Mouse (Mus musculus) thymus, postnatal 0 days (tissue): Measurements from ENCODE around the gene Ubqln4. TPM values are rescaled to one million over a fixed set of nuclear protein-coding genes. Genes with fewer than 3 reads are reported as not detected.

Experiments
- DNase-seq: peaks from one replicate; pipeline ENCODE4 v3.0.0-alpha.2; 2015; ENCODE audit warnings: low spot score
- polyA plus RNA-seq: library from polyadenylated mRNA; unstranded; fragments of >200 nt; fragmentation: Nextera tagmentation; extraction: Ambion mirVana; gene quantifications from 2 replicates; pipeline ENCODE4 v1.2.1, GENCODE M21; 2015

Gene Ubqln4
- 14.6 and 16.2 TPM in 2 replicates for polyA plus RNA-seq

DNA sequence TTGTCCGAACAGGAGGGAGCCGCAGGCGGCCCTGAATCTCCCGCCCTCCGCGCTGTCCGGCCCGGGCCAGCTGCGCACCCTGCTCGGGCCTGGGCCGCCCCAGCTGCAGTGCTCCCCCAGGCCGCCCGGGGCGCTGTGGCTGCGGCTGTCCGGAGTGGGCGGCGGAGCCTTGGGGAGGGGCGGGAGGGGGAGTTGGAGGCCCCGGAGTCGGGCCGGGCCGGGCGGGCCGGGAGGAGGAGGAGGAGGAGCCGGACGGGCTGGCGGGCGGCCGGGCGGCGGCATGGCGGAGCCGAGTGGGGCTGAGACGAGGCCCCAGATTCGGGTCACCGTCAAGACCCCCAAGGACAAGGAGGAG is at the start of gene Ubqln4:
Ubqln4 (plus strand) TSS at position 234 of the 355 bp plus-strand sequence.
- peak; percentile 82 for DNase-seq

GRCm38 (mm10) chr3:88503881-88504746 is 49.4 kb upstream of the Ubqln4 start:
- DNase-seq, result no peak

DNA sequence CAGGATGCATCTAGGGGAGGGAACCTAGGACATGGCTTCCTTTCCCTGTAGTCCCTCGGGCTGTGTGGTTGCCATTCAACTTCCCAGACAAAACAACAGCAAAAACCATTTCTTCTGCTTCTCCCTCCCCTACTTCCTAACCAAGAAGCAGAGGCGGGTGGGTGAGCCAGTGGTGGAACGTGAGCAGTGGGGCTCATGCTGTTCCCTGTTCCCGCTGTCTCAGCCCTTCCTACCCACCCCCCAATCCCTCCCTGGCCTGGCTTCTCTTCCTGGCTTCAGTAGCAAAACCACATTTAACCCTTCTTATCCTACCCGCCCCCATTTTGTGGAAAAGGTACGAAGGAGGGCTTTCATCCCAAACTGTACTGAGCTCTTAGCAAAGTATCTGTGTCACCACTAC is 48.5 kb upstream of the Ubqln4 start:
- no peak for DNase-seq

DNA sequence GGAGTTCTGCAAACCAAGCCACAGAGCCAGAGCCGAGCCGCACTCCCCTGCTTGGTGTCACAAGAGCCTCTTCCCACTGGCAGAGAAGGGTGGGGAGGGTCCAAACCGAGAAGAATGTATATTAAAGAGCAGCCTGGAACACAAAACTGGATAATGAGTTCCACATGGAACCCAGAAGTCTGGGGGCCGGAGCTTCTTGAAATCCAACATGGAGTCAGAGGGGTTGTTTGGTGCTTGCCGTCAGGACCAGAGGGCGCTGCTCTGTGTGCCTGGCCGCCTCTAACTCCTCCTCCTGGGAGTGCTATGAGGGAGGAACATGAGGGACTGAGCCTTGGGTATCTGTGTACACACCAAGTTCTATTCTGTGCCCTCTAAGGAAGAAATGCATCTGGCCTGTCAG is 47.8 kb upstream of the Ubqln4 start:
- DNase-seq, result no peak

- DNase-seq, result peak; percentile 69
These were observed 44.3 kb upstream of the Ubqln4 start for GRCm38 (mm10) chr3:88509250-88509649.

DNA sequence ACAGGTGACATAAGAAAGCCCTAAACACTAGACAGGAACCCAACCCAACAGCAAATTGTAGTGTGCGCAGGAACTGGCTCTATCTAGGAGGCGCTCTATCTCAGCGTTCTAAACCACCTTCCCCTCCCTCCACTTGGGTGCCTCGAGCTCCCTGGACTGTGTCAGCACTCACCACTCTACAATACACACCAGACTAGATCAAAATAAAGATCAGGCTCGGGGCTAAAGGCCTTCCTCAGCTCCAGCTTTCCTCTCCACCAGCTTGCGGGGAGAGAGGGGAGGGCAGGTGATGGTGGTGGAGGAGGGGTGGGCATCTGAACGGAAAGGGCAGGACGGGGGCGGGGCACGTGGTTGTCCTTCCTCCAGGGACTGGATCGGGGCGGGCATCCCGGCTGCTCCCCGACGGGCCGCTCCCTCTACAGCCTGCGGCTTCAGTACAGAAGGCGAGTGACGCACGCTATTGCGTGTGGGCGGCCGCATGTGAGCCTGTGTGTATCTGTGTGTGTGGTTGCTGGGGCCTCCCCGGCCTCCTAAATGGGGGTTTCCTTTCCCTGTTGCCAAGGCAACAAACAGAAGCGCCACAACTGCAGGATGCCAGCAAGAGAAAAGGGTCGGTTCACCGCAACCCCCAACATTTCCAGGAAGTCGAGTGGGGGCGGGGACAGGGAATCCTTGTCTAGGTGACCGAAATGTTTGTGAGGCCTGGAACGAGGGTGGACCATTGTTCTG is 43.7 kb upstream of the Ubqln4 start, which contains the start of gene Lmna:
Lmna (minus strand) TSS at position 265 of the 729 bp plus-strand sequence.
- peak; percentile 98 for DNase-seq

DNA sequence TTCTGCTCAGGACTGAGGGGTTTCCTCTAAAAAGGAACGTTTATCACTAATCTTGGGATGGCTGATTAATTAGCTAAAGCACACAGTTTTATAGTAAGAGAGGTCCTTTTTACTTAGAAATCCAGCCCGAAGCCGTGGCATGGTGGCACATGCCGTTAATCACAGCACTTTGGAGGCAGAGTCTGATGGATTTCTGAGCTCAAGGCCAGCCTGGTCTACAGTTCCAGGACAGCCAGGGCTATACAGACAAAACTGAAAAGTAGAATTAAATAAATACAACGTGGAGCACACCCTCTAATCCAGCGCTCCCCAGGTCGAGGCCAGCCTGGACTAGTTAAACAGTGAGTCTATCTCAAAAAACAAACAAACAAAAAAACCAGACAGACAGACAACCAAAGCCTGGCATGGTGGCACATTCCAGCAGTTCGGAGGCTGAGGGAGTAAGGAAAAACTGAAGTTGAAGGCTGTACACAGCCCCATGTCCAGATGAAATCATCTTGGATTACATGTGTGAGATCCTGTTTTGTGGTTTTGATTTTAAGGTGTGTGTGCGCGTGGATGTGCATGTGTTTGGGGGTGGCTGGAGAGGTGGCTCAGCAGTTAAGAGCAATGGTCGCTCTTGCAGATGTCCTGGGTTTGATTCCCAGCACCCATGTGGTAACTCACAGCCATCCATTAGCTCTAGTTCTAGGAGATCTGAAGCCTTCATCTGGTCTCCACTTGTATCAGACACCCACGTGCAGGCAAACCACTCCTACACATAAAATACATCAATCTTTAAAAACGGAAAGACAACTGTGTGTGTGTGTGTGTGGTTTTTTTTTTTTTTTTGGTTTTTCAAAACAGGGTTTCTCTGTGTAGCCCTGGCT is 42.9 kb upstream of the Ubqln4 start:
- DNase-seq, result peak; percentile 24

DNA sequence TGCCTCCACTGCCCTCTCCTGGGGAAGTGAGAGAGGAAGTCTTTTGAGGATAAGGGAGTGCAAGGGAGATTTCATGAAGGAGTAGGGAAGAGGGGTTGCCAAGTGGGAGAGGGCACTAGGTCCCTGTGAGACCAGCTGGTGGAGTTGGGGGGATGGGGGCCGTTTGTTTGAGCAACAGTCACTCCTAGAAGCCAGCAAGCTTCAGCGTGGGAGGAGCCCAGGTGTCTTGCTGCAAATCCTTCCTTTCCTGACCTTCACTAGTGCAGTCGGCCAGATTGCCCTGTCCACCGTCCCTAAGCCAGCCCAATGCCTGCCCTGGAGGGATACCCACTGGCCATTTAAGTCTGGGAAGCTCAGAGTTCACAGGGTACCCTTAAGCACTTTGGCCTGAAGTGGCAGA is 42.0 kb upstream of the Ubqln4 start:
- DNase-seq, result no peak

GRCm38 (mm10) chr3:88512141-88512895 is 41.2 kb upstream of the Ubqln4 start:
- DNase-seq, result no peak

DNA sequence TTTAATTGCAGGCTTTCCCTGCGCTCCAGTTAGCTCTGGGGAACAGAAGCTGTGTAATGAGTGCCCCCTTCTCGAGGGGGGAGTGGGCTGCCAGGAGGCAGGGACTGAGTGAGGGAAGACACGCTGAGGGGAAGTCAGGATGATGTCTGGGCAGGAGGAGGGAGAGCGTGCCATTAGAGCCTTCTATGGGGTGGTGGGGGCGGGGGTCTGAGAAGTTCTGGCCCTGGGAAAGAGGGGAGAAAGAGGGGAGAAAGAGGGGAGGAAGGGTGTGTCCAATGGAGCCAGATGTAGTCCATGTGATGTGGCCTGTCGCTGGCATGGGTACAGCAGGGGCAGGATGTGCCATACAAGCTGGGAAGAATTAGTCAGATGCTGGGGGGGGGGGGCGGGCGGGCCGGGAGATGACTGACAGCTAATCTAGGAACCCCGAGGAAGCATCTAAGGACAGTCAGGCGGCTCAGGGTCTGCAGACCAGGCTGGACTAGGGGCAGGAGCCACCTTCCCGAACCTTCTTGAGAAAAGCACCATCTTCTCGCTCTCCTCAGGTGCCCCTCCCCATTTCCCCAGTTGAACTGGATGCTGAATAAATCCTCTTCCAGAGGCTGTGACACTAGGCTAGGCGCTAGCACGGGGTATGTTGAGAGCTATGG is 40.5 kb upstream of the Ubqln4 start:
- no peak for DNase-seq

DNA sequence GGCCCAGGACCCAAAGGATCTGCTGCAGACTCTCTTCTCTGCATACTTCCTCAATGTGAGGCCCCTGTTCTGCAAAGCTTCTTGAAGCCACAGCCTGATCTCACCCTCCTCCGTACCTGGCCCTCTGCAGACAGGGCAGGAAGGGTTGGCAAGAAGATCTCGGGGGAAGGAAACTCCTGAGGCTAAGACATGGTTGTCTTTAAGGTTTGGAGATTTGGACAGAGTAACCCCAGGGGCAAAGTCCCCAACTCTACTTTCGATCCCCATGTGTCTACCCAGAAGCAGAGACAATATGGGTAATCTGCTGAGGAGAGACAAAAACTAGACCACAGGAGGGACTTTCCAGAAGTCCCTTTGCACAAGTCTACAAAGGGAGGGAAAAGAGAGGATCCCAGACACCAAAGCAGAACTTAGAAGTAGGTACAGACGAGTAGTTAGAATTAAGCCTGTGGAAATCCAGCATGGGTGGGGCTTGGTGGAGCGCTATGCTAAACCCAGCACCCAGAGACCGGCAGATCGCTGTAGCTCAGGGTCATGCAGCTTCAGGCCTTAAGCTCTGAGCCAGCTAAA is 39.9 kb upstream of the Ubqln4 start:
- DNase-seq, result peak; percentile 53

DNA sequence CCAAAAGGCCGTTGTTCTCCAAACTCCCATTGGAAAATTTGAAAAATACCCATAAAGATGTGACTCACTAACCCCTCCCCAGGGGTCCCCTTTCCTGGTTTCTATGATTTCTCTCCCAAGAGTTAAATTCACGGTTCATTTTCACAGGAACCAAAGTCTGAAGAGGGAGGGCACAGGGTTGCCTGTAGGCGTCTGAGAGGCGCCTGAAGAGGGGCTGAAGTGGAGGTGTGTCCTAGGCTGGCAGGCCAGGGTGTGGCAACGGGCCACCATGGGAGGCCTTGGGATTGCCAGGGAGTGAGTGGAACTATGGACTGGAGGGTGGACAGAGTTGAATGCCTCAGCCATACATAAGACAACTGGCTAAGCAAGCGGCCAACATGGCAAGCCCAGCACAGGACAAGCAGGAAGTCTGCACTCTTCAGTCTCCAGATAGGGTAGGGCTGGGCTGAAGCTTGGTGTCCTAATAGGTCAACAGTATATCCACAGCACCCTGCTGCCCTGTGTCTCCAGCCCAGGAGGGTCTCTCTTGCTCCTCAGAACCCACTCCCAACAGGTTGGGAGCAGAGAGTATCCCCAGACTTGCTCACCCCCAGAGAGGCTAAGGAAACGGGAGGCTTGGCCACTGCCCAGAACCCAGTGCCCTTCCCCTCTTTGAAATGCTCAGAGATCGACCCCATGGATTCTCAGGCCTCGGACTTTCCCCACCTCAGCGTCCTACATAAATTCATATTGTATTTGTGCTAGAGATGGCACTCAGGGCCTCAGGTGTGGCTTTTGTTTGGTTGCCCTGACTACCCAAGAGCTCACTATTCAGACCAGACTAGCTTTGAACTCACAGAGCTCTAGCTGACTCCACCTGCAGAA is 39.1 kb upstream of the Ubqln4 start:
- DNase-seq, result no peak

GRCm38 (mm10) chr3:88515095-88515386 is 38.5 kb upstream of the Ubqln4 start:
- no peak for DNase-seq

DNA sequence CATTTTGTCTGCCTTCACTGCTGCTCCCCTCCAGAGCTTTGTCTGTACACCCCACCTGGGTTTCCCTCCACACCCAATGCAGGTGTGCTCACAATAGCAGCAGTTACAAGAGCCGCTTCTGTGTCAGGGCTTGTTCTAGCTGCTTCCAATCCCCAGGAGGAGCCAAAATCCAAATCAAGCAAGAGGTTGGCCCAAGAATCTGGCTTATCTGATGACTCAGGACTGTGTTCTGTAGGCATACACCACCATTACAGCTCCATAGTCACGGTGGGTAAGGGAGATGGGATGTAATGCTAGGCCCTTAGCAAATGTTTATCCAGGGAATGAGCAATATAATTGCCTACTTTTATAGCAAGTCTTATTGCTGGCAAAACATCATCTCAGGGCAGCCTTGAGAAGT is 37.2 kb upstream of the Ubqln4 start:
- no peak for DNase-seq

- no peak for DNase-seq
These were observed 35.1 kb upstream of the Ubqln4 start for GRCm38 (mm10) chr3:88518411-88518810.

- DNase-seq, result no peak
These were observed 33.5 kb upstream of the Ubqln4 start for GRCm38 (mm10) chr3:88520078-88520477.

- no peak for DNase-seq
These were observed 32.4 kb upstream of the Ubqln4 start for GRCm38 (mm10) chr3:88521156-88521555.

DNA sequence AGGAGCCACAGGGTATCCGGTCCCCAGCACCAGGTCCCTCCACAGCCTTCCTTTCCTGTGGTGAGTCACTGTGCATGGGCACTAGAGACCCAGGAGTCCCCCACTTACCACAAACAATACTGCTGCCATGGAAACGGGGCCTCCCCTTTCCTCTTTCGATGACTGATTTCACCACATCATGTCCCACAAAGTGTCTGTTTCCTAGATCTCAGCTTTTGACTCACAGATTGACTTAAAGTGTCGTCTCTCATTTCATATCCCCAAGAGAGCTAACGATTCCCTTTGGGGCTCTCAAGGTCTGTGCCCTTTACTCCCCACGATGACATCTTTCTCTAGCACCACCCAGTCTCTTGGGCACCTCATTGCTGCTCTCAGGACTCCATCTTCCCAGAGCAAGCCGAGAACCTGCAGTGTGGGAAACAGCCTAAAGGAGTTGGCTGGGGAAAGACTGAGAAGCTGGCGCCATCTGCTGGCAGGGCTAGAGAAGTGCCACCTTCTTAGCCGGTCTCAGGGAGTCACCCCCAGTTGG is 31.7 kb upstream of the Ubqln4 start:
- peak; percentile 80 for DNase-seq

DNA sequence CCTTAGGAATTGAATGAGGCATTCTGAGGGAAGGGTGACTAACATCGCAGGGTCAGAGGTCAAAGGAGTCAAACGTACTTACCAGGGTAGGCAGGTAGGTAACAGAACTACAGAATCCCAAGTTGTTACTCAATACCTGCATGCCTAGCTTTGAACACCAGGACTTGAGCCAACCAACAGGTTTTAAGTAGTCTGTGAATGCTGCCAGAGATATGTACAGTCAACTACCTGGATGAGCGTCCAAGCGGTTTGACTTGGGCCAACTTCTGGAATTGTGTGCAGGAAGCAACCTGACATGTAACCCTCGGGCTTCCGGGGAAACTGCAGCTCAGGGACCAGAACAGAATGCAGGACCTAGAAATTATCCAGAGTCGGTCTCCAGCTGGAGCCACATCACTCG is 30.5 kb upstream of the Ubqln4 start:
- DNase-seq, result no peak
